Mouse (Mus musculus) thymus, postnatal 14 days (tissue): Measurements from ENCODE around the gene Slfn3.
"Not testable (repeated sequence)": the region's sequence is repeated elsewhere in the genome, so short reads cannot be mapped to it uniquely, and the experiment has no call there.

Source experiments
- DNase-seq: peaks from one replicate; pipeline ENCODE4 v3.0.0; 2021

The Slfn3 gene

DNA sequence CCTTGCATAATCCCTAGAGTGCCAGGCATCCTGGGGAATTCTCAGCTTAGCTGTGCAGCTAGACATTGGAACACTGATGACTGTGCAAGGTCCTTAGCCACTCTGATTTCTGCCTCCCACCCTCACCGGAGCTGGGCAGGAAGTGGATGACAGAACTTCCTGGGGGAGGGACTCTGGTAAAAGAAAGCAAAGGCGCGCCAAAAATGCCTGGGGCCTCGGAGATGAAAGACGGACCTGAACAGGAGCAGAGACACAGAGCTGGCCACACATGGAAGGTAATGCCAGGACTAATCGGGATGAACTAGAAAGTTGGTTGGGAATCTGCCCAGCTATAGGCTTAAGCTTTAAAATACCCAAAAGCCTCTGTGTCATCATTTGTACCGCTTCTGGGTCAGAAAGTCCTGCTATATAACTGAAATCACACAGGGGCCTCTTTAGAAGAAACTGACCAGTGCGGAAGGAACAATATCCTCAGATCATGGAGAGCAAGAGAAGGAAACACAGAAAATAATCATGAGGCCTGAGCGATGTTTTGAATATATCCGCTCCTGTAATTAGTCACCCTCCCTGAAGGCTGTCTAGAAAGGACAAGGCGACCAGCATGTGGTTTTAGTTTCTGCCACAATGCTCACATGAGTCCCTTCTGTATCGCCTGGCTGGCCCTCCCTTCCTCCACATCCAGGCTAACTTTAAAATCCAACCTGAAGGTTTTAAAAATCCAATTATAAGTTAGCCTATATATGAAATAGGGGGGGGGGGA is at the start of gene Slfn3:
Gene Slfn3, plus strand, starts transcription at position 197 of the 760 bp plus-strand sequence.
- DNase-seq: peak; percentile 83

DNA sequence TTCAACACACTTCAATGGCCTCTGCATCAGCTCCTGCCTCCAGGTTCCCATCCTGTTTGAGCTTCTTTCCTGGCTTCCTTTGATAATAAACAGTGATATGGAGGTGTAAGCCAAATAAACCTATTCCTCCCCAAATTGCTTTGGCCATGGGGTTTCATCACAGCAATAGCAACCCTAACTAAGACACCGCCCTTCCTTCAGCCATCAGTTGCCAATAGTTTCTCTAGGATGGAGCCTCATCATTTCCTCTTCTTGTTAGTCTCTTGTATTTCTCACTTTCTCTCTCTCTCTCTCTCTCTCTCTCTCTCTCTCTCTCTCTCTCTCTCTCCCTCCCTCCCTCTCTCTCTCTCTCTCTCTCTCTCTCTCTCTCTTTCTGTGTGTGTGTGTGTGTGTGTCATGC is 42.2 kb upstream of the Slfn3 start:
- not testable (repeated sequence) for DNase-seq

DNA sequence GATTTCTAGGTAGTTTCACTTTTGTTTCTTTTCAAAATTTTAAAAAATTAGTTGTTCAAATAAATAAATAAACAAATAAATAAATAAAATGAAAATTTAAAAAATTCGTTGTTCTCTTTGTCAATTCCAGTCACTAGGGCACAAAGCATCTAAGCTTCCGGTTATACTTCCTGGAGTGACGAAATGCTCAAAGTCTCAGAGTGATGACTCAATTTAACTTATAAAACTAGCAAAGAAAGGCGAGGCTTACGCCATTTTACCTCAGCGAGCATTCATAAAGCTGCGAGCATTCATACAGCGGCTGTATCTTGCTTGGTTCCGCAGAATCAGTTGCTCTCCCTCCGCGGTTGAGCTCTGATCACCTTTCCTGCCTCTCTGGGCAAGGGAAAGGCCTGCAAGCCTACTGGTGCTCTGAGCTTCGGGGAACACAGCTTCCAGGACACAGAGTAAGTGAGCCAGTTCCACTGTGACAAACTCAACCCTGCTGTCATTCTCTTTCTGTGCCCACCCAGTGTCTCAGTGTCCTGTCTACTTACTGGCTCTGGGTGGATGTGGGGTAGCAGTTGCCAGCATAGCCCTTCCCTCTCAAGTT is 16.1 kb upstream of the Slfn3 start, which contains the start of gene Slfn4:
Gene Slfn4, plus strand, starts transcription at position 239 of the 592 bp plus-strand sequence.
- no peak for DNase-seq

DNA sequence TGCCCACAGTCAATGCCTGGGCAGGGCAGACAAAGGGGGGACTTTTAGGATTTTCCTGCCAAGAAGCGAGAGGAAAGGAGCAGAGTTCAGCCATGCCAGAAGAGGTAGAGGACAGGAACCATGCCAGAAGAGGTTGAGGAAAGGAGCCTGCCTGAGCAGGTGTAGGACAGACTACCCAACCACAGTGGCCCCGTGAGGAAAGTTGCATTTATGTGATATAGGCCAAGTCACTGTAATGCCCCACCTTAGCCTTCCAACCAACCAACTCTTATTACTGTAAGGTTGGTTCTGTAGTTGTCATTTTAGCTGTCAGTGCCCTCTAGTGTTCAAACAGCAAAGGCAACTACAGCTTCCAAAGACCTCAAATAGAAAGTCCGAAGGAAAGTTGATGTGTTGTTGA is 871 bp downstream of the Slfn3 start:
- peak; percentile 48 for DNase-seq

DNA sequence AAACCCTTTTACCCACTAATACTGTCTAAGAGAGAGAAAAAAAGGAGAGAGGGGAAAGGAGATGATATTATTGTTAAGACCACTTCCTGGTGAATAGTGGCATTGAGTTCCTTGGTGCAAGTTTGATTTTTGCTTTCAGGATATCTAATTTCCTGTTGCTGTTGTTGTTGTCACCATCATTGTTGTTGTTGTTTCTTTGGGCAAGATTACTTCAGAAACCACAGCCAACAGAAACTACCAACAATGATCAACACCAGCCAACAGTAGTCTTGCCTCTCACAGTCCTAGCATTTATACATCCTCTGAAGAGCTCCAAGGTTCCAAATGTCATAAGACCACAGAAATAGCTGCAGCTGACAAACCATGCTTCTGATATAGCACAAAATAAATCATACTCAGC is 13.9 kb downstream of the Slfn3 start:
- no peak for DNase-seq

DNA sequence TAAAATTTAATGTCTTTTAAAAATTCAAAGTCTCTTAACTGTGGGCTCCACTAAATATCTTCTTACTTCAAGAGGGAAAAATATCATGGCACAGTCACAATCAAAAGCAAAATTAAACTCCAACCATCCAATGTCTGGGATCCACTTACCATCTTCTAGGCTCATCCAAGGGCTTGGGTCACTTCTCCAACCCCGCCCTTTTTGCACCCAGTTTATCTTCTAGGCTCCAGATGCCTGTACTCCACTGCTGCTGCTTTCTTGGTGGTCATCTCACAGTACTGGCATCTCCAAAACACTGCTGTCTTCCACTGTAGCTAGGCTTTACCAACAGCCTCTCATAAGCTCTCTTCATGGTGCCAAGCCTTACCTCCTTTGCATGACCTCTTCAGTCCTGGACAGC is 25.0 kb downstream of the Slfn3 start:
- DNase-seq: no peak

DNA sequence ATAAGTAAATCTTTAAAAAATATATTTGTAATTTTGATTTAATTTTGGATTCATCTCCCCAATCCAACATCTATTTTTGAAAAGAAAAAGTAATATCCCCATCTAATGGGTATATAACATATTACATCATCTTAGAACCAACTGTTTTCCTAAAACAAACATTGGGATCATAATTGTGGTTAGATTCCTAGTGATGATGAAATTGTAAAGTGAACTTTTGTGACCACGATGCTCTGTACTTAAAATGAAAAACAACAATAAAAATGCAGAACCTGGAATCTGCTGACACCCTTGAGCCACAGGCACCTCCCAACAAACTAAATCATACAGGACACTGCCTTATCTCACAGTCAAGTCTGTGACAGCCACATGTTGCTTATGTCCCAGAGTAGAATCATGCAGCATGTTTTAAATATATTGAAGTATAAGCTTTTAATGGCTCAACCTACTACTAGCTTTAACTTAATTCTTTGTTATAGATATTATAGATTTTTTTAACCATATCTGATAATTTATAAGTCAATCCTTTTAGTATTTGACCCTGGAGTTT is 30.3 kb downstream of the Slfn3 start:
- no peak for DNase-seq

DNA sequence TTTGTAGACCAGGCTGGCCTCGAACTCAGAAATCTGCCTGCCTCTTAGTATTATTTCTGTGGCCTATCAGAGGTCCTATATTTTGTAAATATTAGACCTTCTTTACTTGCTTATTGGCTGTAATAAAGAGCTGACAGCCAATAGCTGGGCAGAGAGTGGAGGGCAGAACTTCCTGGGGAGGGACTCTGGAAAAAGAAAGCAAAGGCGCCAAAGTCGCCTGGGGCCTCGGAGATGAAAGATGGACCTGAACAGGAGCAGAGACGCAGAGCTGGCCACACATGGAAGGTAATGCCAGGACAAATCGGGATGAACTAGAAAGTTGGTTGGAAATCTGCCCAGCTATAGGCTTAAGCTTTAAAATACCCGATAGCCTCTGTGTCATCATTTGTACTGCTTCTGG is 32.2 kb downstream of the Slfn3 start:
- peak; percentile 59 for DNase-seq

DNA sequence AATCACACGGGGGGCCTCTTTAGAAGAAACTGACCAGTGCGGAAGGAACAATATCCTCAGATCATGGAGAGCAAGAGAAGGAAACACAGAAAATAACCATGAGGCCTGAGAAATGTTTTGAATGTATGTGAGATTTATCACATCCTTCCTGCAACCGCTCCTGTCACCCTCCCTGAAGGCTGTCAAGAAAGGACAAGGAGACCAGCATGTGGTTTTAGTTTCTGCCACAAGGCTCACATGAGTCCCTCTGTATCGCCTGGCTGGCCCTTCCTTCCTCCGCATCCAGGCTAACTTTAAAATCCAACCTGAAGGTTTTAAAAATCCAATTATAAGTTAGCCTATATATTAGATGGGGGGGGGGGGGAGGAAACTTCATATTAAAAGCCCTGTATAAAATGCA is 32.7 kb downstream of the Slfn3 start:
- DNase-seq: peak; percentile 23

DNA sequence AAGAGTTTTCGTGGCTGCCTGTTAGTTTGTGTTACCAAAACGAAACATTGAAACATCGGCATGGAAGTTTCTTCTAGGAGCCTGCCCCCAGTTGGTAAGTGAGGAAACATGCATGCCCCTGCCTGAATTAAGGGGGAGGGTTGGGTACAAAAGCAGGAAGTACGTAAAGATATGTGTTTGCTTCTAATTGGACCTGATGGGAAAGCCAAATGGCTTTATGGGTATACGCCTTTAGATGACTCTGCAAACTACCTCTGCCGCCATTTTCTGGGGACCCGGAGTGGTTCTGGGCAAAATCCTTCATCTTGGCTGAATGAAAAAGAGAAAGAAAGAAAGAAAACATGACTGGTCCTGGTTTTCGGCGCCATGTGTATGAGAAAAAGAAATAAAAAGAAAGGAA is 33.1 kb downstream of the Slfn3 start:
- peak; percentile 78 for DNase-seq

DNA sequence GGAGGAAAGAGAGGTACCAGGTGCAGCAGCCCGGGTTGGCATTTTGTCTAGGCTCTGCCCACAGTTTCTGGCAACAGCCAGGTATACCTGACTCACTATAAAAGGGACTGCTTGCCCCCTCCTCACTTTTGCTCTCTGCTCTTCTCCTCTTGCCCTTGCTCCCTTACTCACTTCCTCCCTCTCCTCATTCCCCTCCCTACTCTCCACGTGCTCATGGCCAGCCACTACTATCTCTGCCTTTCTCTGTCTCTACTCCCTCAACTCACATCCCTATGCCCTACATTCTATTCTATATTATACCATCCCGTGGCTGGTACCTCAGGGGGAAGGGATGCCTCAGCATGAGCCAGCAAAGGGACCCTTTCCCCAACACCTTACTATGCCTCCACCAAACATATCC is 33.6 kb downstream of the Slfn3 start:
- peak; percentile 20 for DNase-seq

DNA sequence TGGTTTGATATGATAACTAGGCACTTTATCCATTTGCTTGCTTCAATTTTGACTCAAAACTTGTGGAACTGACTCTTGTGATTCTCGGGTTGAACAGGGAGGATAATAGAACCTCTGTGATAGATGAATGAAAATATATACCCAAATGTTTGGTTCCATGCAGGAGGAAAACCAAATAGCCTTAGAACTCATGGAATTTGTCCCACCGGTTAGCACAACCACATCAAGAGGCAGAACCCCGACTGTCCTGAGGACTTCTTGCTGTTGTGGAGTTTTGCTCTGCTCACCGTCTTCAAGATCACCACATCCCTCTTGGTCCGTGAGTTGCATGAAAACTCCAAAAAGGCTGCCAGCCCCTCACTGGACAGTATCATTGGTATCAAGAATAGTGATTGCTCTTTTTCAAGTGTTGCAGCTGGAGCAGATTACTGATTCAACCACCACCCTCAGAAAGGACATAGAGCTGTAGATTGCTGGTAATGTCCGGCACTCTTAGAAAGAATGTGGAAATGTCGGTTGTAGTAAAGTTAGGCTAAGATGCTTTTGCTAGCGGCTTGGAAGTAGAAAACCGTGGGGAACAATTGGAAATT is 34.3 kb downstream of the Slfn3 start:
- no peak for DNase-seq

DNA sequence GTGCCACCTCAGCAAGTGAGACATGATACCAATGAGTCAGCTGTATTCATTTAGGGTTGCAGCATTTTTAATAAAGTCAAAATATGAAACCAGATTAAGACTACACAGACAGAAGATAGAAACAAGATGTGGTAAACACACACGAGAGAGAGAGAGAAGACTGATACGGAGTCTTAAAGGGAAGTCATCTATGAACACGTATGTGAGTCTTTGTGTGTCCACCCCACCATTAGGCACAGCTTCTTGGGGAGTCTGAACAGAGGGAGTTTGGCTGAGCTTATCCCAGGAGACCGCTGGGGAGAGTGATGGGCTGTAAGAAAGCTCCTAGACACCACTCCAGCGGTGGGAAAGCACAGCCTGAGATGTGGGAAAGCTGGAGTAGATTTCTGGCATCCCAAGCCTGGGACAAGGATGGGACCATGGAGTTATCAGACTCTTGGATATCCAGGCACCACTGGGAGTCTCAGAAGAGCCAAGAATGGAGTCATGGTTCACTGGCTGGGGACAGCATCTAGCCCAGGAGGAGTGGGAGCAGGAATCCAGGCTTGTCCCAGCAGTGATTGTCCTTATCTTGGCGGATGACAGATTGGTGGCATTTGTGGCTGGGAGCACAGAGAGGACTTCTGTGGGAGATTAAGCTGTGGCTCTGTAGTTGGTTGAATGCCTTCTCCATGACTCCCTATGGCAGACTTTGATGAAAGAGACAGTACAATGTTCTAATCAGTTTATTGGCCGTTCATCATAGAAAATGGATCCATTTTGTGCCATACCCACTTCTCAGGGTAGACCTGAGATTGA is 37.0 kb downstream of the Slfn3 start:
- DNase-seq: no peak

DNA sequence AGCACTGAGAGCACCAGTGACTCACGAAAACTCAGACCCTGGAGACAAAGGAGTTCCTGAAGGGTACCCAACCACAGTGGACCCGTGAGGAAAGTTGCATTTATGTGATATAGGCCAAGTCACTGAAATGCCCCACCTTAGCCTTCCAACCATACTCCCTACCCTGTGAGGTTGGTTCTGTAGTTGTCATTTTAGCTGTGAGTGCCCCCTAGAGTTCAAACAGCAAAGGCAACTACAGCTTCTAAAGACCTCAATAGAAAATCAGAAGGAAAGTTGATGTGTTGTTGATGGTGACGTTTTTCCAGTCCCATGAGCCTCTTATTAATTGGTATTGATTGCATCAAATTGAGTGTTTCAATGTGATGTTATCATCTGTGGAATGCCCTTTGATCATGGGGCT is 39.8 kb downstream of the Slfn3 start:
- peak; percentile 55 for DNase-seq

DNA sequence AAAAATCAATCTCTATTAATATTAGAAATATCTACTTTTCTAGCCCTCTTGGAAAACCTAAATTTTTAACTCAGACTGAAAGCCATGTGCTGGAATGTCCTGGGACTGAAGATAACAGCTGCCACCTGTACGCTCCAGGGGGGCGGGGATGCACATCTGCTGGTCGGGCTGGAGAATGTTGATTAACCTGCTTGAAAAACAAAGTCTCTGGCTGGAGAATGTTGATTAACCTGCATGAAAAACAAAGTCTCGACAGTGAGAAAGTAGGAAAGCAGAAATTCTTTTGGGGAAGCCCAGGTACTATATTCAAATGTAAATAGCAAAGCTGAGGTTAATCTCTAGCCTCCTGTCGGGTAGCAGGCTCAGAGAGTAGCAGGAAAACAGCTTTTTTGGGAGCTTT is 42.5 kb downstream of the Slfn3 start:
- not testable (repeated sequence) for DNase-seq

DNA sequence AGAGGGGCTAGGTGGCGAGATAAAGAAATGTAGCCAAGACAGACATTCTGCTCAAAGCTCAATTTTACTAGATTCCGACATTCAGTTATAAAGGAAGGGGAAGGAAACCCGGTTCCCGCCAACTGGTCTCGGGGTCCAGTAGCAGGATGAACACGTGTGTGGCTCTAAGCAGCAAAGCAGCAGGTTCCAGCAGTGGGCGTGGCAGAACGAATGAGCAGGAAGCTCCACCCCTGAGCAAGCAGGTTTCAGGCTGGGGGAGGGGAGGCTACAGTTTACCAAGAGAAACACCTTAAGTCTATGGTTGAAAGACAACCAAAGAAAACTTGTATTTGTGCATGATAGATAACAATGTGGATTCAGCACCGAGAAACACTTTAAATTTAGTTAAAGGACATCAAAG is 46.3 kb downstream of the Slfn3 start:
- DNase-seq: not testable (repeated sequence)

DNA sequence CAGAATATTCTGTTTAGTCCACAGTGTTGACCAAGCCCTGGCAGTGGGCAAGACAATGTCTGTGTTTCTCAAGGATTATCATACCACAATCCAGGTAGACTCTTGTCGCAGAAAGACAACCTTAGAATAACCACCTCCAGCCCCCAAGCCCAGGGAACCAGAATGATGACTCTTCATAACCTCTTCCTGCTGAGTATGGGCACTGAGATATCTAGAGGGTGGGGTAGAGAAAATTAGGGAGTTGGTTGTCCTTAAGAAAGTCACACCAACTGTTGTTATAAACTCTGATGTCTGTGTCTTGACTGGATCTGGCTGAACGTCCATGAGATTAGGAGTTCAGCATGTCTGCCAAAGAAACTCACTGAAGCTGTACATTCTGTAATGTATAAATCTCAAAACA is 47.3 kb downstream of the Slfn3 start:
- no peak for DNase-seq

DNA sequence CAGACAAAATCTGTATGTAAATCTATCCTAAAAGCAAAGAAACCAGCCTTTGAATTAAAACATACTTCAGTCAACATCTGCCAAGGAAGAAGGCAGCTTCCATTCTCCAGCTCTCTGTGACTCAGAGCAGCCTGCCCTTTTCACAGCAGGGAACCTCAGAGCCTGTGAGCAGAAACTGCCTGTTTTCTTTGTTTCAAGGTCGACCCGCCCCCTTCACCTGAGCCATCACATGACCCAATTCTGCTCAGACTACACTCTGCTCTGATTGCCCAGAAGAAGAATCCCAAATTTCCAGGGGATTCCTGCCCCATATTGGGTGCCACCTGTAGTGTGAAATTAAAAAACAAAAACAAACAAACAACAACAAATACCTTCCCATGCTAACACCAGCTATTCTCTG is 48.7 kb downstream of the Slfn3 start:
- no peak for DNase-seq

DNA sequence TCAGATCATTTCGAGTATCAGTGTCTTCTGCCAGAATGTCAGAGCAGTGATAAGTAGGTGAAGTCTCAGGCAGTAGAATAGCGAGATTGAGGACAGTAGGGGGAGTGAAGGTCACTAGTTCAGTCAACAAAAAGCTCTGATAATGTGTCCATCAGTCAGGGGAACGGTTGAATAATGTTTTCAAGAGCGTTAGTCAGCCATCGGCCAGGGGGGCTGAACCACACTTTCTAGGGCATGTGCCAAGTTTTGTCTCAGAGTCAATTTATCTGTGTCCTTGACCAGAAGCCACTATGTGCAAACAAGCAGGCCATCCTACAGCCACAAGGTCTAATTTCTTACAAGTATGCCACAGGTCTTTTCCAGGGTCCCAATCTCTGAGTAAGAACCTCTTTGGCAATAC is 66.1 kb downstream of the Slfn3 start:
- not testable (repeated sequence) for DNase-seq

DNA sequence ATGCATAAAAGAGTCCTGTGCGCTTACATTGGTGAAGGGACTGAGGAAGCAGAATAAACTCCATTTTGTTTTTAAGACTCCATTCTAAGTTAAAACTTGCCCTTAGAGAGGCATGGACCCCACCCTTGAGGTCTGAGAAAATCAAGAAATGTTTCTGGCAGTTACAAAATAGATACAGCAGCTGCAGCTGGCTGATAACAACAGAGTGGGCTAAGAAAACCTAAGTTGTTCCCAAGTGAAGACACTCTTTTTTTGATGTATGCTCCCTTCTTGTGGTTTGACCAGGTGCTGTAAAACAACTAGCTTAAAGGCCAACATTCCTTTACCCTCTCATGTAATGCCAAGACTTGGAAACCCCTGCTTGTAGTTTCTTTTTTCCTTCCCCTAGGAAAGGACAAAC is 71.5 kb downstream of the Slfn3 start:
- DNase-seq: peak; percentile 45

DNA sequence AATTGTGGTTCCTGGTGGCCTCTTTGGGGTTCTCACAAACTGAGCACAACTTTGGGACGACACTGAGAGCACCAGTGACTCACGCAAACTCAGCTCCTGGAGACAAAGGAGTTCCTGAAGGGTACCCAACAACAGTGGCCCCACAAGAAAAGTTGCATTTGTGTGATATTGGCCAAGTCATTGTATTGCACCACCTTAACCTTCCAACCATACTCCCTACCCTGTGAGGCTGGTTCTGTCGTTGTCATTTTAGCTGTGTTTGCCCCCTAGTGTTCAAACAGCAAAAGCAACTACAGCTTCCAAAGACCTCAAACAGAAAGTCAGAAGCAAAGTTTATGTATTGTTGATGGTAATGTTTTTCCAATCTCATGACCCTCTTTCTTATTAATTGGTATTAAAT is 72.0 kb downstream of the Slfn3 start:
- peak; percentile 48 for DNase-seq
